Mouse (Mus musculus): ENCODE measurements around the gene Golph3.

The Golph3 gene

GRCm38 (mm10) chr15:12321091-12321787 is at the start of gene Golph3:
Golph3 (plus strand) TSS chr15:12321450.
- DNase-seq (ENCODE audit: low read depth, low spot score): peak; percentile 88

DNA sequence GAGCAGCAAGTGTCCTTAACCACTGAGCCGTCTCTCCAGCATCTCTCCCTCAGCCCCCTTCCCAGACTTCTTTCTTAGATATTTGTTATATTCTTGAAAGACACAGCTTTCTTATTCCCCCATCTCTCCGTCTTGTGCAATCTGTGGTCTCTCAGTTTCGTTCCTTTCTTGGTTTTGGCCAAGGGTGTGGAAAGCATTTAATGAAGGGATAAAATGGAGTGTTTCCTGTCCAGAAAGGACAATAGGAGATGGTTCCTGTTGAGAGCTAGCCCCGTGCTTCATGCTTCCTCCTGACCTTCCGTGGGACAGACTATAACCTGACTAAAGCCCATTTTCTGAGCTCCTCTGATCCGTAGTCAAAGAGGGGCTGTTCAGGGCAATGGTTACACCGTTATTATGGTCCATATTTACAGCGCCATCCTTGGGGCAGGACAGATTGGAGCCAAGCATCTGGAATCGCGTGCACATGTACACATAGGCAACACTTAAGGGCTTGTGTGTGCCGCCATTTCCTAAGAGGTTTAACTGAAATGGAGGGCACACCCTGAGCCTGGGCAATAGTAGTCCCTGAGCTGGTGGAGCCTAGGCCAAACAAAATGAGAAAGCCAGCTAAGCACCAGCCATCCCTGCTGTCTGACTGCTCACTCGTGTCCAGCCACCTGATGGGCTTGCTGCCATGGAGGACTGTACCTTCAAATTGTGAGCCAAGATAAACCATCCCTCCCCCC is 47.8 kb upstream of the Golph3 start:
- no peak for DNase-seq (ENCODE audit: low read depth, low spot score)

DNA sequence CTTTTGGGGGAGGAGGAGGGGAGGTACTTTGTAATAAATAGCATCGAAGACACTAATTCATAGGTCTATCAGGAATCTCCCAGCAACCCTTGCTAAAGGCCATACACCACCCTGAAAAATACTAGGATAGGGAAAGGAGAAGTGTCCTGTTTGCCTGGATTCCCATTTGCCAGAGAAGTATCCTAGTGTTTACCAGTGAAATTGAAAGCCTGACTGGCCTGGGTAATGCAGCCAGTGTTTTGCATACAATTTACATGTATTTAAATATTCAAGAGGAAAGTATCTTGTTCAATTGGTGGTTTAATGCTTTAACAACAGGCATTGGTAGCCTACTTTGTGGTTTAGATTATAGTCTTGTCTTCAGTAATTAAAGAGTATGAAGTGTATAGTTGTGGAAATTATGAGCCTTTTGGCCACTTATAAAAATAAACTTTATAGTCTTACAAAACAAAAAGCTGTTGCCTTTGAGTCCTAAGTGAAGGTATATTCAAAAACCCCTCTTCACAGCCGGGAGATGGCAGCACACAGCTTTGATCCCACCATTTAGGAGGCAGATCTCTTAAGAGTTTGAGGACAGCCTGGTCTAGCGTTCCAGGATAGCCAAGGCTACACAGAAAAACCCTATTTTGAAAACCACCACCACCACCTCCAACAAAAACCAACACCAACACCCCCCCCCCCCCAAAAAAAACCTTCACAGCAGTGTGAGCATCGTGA is 47.0 kb upstream of the Golph3 start:
- no peak for DNase-seq (ENCODE audit: low read depth, low spot score)

DNA sequence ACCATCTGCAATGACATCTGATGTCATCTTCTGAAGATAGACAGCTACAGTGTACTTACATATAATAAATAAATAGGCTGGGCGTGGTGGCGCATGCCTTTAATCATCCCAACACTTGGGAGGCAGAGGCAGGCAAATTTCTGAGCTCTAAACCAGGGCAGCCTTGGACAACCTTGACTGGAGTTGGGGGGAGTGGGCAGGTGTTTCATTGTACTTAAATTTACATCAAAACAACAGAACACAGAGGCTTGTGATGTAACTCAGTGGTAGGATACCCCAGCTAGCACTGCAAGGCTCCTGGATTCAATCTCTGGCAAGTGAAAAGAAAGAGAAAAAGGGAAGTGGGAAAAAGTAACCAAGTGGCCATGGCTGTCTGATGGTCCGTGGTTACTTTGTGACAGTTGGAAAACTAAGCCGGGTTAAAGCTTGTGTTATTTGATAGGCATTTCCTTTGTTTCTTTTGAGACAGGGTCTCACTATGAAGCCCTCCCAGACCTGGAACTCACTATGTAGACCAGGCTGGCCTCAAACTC is 46.1 kb upstream of the Golph3 start:
- DNase-seq (ENCODE audit: low read depth, low spot score): no peak

GRCm38 (mm10) chr15:12279816-12280215 is 41.4 kb upstream of the Golph3 start:
- DNase-seq (ENCODE audit: low read depth, low spot score): no peak

DNA sequence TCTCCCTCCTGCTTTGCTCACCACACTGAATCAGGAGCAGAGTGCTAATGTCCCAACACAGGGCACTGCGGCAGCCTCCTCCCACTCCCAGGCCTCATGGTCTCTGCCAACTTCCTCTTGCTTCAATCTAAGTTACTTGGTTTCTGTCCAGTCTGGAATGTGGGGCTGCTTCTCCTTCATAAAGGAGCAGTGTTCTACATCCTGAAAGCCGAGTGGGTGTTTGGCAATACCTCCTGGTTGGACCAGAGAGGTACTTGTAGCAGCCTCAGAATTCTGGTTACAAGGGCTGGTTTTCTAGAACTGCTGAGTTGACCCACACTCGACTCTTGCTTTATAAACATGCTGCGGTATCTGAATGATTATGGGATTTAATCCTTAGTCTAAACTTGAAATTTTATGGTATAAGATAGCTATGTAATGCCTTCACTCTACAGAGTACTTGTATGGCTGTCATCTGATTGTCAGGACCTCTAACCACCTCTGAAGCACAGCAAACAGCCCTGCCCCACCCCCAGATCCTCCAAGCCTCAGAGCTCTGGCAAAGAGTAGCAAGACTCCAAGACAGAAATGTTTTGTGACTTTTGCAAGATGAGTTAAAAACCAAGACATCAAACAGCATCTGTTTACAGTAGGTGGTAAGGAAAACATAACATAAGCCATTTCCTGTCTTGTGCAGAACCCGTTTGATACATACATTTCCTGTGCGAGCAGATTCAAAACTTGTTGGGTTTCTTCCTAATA is 36.3 kb upstream of the Golph3 start:
- peak; percentile 9 for DNase-seq (ENCODE audit: low read depth, low spot score)

DNA sequence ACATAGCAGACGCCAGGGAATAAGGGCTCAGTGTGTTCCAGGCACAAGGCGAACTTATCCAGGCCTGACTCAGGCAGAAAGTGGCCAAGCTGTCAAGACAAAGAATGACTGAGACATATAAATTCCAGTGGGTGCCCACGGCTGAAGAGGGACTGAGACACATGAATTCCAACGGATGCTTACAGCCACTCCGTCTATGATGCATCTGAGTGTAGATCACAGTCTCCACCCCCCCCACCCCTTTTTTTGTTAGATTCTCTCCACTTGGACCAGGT is 35.8 kb upstream of the Golph3 start:
- peak; percentile 21 for DNase-seq (ENCODE audit: low read depth, low spot score)

DNA sequence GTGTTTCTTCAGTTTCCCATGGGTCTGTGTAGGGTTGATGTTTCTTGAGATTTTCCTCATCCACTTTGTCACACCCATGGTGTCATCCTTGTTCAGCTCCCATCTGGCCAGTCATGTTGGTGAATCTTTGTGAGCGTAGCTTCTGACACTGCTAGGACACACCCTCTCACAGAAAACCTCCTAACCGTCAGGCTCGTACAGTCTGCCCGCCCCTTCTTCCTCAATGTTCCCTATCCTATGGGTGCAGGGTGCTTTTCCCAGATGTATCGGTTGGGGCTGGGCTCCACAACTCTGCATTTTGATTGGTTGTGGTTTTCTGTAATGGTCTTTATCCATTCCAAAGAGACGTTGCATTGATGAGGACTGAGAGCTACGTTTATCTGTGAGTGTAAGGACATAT is 30.9 kb upstream of the Golph3 start:
- no peak for DNase-seq (ENCODE audit: low read depth, low spot score)

GRCm38 (mm10) chr15:12291757-12292156 is 29.5 kb upstream of the Golph3 start:
- no peak for DNase-seq (ENCODE audit: low read depth, low spot score)

- DNase-seq (ENCODE audit: low read depth, low spot score): no peak
These were observed 25.0 kb upstream of the Golph3 start for GRCm38 (mm10) chr15:12296228-12296627.

DNA sequence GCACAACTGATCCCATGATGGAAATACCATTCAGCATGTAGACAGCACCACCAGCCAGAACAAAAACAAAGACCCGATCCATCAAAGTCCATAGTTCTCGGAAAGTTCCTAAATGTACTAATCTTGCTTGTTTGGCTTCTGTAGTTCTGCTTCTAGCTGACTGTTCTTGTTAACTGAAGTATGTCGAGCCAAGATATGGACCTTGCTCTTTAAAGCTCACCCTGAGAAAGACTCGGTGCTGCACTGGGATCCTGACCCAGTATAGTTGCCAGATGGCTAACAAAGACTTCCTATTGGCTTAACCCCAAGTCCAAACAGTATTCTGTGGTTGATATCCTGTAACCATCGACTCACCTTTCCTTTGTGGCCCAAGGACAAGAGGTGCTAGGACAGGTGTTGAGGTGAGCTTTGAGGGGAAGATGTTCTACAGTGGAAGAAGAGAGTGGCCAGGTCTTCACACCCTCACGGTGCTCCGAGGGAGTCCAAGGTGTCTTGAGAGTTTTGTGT is 23.0 kb upstream of the Golph3 start:
- DNase-seq (ENCODE audit: low read depth, low spot score): no peak

GRCm38 (mm10) chr15:12301771-12302170 is 19.5 kb upstream of the Golph3 start:
- DNase-seq (ENCODE audit: low read depth, low spot score): no peak

GRCm38 (mm10) chr15:12306188-12307071 is 14.8 kb upstream of the Golph3 start:
- DNase-seq (ENCODE audit: low read depth, low spot score): no peak

DNA sequence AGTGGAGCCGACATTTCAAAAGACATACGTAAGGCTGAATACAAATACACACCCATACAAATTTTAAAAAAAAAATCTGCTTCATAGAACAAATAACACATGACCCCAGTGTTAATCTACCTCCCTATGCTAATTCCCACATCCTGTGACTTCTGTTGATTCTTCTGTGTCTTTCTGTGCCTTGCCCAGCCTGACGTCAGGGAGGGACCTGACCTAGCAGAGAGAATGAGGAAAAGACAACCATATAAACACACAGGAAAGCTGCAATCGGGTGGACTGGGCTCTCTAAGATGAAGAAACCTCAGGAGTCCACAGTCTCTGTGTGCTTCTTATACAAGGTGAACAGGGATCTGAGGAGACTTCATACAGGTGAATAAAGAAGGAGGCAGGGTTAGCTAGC is 14.1 kb upstream of the Golph3 start:
- DNase-seq (ENCODE audit: low read depth, low spot score): no peak

DNA sequence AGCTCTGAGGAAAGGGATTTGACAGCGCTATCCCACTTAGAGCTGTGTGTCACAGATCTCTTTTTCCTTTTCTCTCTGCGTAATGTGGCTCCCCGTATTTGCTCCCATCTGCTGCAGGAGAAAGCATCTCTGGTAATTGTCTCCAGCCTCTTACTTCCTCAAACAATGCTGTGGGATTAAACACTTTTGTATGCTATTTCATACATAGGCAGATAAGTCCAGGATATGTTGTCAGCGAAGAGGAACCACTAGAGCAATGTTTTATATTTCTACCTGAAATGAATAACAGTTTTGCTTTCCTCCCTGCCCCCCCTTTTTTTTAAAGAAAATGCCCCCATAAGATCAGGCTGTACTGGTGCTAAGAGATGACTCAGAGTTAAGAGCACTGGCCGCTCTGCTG is 12.7 kb upstream of the Golph3 start:
- no peak for DNase-seq (ENCODE audit: low read depth, low spot score)

- DNase-seq (ENCODE audit: low read depth, low spot score): no peak
These were observed 10.6 kb upstream of the Golph3 start for GRCm38 (mm10) chr15:12310676-12311075.

DNA sequence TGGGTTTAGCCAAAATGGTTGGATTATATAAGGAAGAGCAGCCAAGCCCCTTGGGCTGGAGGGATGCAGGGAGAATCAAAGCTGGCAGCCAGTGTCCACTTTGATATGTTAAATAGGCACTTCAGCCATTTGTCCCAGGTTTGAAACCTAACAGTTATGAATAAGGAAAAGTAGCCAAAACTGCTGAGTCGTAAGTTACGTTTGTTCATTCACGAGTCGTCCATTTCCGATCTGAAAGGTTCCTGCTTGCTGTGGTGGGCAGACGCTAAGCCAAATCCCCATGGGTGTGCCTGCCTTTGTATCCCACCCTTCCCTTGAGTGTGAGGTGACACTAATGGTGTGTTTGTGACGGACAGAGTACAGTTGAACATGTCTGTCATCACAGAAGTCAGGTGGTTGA is 9.8 kb upstream of the Golph3 start:
- no peak for DNase-seq (ENCODE audit: low read depth, low spot score)

GRCm38 (mm10) chr15:12313255-12313654 is 8.0 kb upstream of the Golph3 start:
- no peak for DNase-seq (ENCODE audit: low read depth, low spot score)

DNA sequence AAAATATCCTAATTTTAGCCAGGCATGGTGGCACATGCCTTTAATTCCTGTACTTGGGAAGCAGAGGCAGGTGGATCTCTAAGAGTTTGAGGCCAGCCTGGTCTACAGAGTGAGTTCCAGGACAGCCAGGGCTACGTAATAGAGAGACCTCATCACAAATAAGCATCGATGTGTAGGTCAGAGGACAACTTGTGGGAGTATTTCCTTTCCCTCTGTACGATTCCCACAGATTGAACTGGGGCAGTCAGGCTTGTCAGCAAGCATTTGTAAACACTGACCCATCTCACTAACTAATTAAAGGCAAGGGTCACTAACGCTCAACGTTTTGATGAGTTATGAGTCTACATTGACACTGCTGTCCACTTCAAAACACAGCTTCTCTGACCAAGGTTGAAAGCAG is 6.7 kb upstream of the Golph3 start:
- DNase-seq (ENCODE audit: low read depth, low spot score): no peak

DNA sequence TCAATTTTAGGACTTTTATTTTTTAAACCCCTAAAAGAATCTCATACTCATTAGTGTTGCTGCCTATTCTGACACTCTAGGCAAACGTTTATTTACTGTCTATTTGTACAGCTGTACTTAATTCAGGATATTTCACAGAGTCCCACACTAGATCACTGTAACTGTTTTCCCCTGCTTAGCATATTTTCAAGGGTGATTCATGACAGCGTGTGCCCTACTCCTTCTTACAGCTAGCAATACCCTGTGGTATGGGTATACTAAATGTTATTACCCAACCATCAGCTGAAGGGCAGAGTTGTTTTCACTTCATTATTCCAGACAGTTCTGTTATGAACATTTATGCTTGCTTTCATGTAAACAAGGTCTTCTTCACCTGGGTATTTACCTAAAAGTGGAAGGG is 5.3 kb upstream of the Golph3 start:
- no peak for DNase-seq (ENCODE audit: low read depth, low spot score)

DNA sequence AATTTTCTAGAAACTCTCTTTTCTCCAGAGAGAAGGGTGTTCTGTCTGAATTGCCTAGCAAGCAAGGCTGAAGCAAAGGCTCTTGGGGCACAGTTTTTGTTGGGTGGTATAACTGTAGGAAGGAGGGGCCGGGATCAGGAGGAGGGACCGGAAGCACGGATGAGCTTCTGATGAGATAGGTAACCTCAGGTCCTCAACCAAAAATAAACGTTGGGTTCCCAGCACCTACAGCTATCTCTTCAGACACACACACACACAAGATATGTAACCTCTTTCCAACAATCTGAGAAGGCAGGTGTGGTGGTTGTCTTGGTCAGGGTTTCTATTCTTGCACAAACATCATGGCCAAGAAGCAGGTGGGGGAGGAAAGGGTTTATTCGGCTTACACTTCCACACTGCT is 4.0 kb upstream of the Golph3 start:
- no peak for DNase-seq (ENCODE audit: low read depth, low spot score)
